Mouse (Mus musculus): Measurements from ENCODE around the gene Il2.

Gene Il2

GRCm38 (mm10) chr3:37125655-37126054 is at the start of gene Il2:
Gene Il2 (minus strand): TSS chr3:37125959.
- DNase-seq = no peak

GRCm38 (mm10) chr3:37174711-37175572 is 49.2 kb upstream of the Il2 start:
- DNase-seq = no peak

- DNase-seq = no peak
Observed at GRCm38 (mm10) chr3:37173285-37173684, 47.5 kb upstream of the Il2 start.

GRCm38 (mm10) chr3:37169283-37169682 is 43.5 kb upstream of the Il2 start:
- no peak for DNase-seq

- no peak for DNase-seq
Observed at GRCm38 (mm10) chr3:37161096-37161495, 35.3 kb upstream of the Il2 start.

- no peak for DNase-seq
Observed at GRCm38 (mm10) chr3:37158246-37158645, 32.5 kb upstream of the Il2 start.

GRCm38 (mm10) chr3:37157082-37157481 is 31.3 kb upstream of the Il2 start:
- no peak for DNase-seq

GRCm38 (mm10) chr3:37154396-37154795 is 28.6 kb upstream of the Il2 start:
- DNase-seq = no peak

- DNase-seq = no peak
Observed at GRCm38 (mm10) chr3:37153004-37153403, 27.2 kb upstream of the Il2 start.

- DNase-seq = no peak
Observed at GRCm38 (mm10) chr3:37152274-37152673, 26.5 kb upstream of the Il2 start.

GRCm38 (mm10) chr3:37146810-37147209 is 21.1 kb upstream of the Il2 start:
- DNase-seq = no peak

- no peak for DNase-seq
Observed at GRCm38 (mm10) chr3:37146406-37146805, 20.6 kb upstream of the Il2 start.

- no peak for DNase-seq
Observed at GRCm38 (mm10) chr3:37144979-37145378, 19.2 kb upstream of the Il2 start.

- DNase-seq = no peak
Observed at GRCm38 (mm10) chr3:37141827-37142226, 16.1 kb upstream of the Il2 start.

GRCm38 (mm10) chr3:37140168-37140906 is 14.6 kb upstream of the Il2 start:
- DNase-seq = no peak

- DNase-seq = no peak
Observed at GRCm38 (mm10) chr3:37139192-37139591, 13.4 kb upstream of the Il2 start.

- DNase-seq = no peak
Observed at GRCm38 (mm10) chr3:37137231-37137630, 11.5 kb upstream of the Il2 start.

GRCm38 (mm10) chr3:37129063-37129462 is 3.3 kb upstream of the Il2 start:
- no peak for DNase-seq

- DNase-seq = no peak
Observed at GRCm38 (mm10) chr3:37128269-37128668, 2.5 kb upstream of the Il2 start.

GRCm38 (mm10) chr3:37126162-37126561 is 403 bp upstream of the Il2 start:
- no peak for DNase-seq

- DNase-seq = no peak
Observed at GRCm38 (mm10) chr3:37090721-37091120, 35.0 kb downstream of the Il2 start.

GRCm38 (mm10) chr3:37084860-37085259 is 40.9 kb downstream of the Il2 start:
- no peak for DNase-seq

GRCm38 (mm10) chr3:37073211-37073610 is 52.5 kb downstream of the Il2 start:
- no peak for DNase-seq

Measured in cerebellum, adult 11-12 months (tissue).